Mouse (Mus musculus) 416B (cell line): Measurements from ENCODE around the gene 2410131K14Rik.
A peak's percentile ranks its signal among the peaks of the same experiment; 100 is the strongest.

Source experiments
- DNase-seq: peaks from one replicate; pipeline ENCODE4 v3.0.0; 2011; ENCODE audit warnings: low read depth

Gene 2410131K14Rik

GRCm38 (mm10) chr5:118261181-118261580 lies 16.2 kb downstream of the 2410131K14Rik start:
- no peak for DNase-seq

- no peak for DNase-seq
Measured at GRCm38 (mm10) chr5:118262418-118262817, 17.4 kb downstream of the 2410131K14Rik start.

GRCm38 (mm10) chr5:118264279-118264678 lies 19.3 kb downstream of the 2410131K14Rik start:
- DNase-seq = no peak

GRCm38 (mm10) chr5:118265366-118265765 lies 20.3 kb downstream of the 2410131K14Rik start:
- no peak for DNase-seq

GRCm38 (mm10) chr5:118266309-118266708 lies 21.3 kb downstream of the 2410131K14Rik start:
- peak; percentile 25 for DNase-seq

GRCm38 (mm10) chr5:118268987-118269386 lies 24.0 kb downstream of the 2410131K14Rik start:
- DNase-seq = peak; percentile 71

- DNase-seq = peak; percentile 58
Measured at GRCm38 (mm10) chr5:118271449-118272110, 26.6 kb downstream of the 2410131K14Rik start.

- peak; percentile 74 for DNase-seq
Measured at GRCm38 (mm10) chr5:118273446-118273845, 28.4 kb downstream of the 2410131K14Rik start.

GRCm38 (mm10) chr5:118274546-118274945 lies 29.5 kb downstream of the 2410131K14Rik start:
- DNase-seq = no peak

- DNase-seq = no peak
Measured at GRCm38 (mm10) chr5:118276281-118276680, 31.3 kb downstream of the 2410131K14Rik start.

- DNase-seq = no peak
Measured at GRCm38 (mm10) chr5:118276711-118277110, 31.7 kb downstream of the 2410131K14Rik start.

- no peak for DNase-seq
Measured at GRCm38 (mm10) chr5:118277741-118278495, 32.9 kb downstream of the 2410131K14Rik start.

GRCm38 (mm10) chr5:118291453-118291852 lies 46.4 kb downstream of the 2410131K14Rik start:
- no peak for DNase-seq

- no peak for DNase-seq
Measured at GRCm38 (mm10) chr5:118292476-118292875, 47.4 kb downstream of the 2410131K14Rik start.

- DNase-seq = peak; percentile 33
Measured at GRCm38 (mm10) chr5:118294086-118294864, 49.2 kb downstream of the 2410131K14Rik start.

- no peak for DNase-seq
Measured at GRCm38 (mm10) chr5:118294865-118295258, 49.8 kb downstream of the 2410131K14Rik start.

- DNase-seq = no peak
Measured at GRCm38 (mm10) chr5:118297338-118297746, 52.3 kb downstream of the 2410131K14Rik start.

- no peak for DNase-seq
Measured at GRCm38 (mm10) chr5:118299720-118300400, 54.8 kb downstream of the 2410131K14Rik start.

GRCm38 (mm10) chr5:118302466-118303155 lies 57.6 kb downstream of the 2410131K14Rik start:
- DNase-seq = no peak

- no peak for DNase-seq
Measured at GRCm38 (mm10) chr5:118304970-118305618, 60.1 kb downstream of the 2410131K14Rik start.

GRCm38 (mm10) chr5:118310389-118310788 lies 65.4 kb downstream of the 2410131K14Rik start:
- no peak for DNase-seq
